Mouse (Mus musculus) liver, embryonic 16.5 days (tissue): Measurements from ENCODE around the gene Eci1. TPM values are rescaled to one million over a fixed set of nuclear protein-coding genes. Genes with fewer than 3 reads are reported as not detected.
"Not testable (repeated sequence)": the region's sequence is repeated elsewhere in the genome, so short reads cannot be mapped to it uniquely, and the experiment has no call there.

ENCODE experiments used
- ATAC-seq: fragments of 200-750 bp; cut with Nextera tagmentation; 2 replicates; pipeline ENCODE4 v1.8.0; 2017; ENCODE audit warnings: low read depth, mild to moderate bottlenecking, moderate number of reproducible peaks, moderate library complexity
- H3K27ac ChIP-seq: fragments of 300-500 bp; sonication (generic); 2 replicates; pipeline ENCODE4 v1.5.1; 2014; ENCODE audit warnings: mild to moderate bottlenecking, low read length
- H3K27me3 ChIP-seq: fragments of 300-500 bp; sonication (generic); 2 replicates; pipeline ENCODE4 v1.6.1; 2014; ENCODE audit warnings: low read depth, low read length, mixed read lengths; ENCODE audit not compliant: control insufficient read depth, insufficient read depth
- H3K36me3 ChIP-seq: fragments of 300-500 bp; sonication (generic); 2 replicates; pipeline ENCODE4 v1.6.1; 2014; ENCODE audit warnings: mild to moderate bottlenecking; ENCODE audit not compliant: control insufficient read depth, insufficient read depth
- H3K4me1 ChIP-seq: fragments of 300-500 bp; sonication (generic); 2 replicates; pipeline ENCODE4 v1.6.1; 2014; ENCODE audit warnings: low read depth, low read length, mixed read lengths; ENCODE audit not compliant: control insufficient read depth
- H3K4me2 ChIP-seq: fragments of 300-500 bp; sonication (generic); 2 replicates; pipeline ENCODE4 v1.6.1; 2014; ENCODE audit warnings: low read depth, low read length, mixed read lengths
- H3K4me3 ChIP-seq: fragments of 300-500 bp; sonication (generic); 2 replicates; pipeline ENCODE4 v1.5.1; 2014; ENCODE audit warnings: low read depth, mild to moderate bottlenecking, low read length
- H3K9ac ChIP-seq: fragments of 300-500 bp; sonication (generic); 2 replicates; pipeline ENCODE4 v1.6.1; 2014; ENCODE audit warnings: low read depth, low read length
- H3K9me3 ChIP-seq: fragments of 300-500 bp; sonication (generic); replicated peaks from 2 replicates; pipeline ENCODE4 v1.6.1; 2016; ENCODE audit warnings: low read length; ENCODE audit not compliant: control insufficient read depth
- WGBS: fragments of 180-500 bp; shearing (Covaris S2); extraction: QIAGEN DNeasy Blood & Tissue Kit; methylation state at CpG from one replicate; pipeline ENCODE4 v1.1.7; 2014; ENCODE audit not compliant: insufficient replicate concordance; 5-methylcytosine and 5-hydroxymethylcytosine counted together
- polyA plus RNA-seq: library from polyadenylated mRNA; unstranded; fragments of >200 nt; fragmentation: Nextera tagmentation; extraction: Ambion mirVana; gene quantifications from 2 replicates; pipeline ENCODE4 v1.2.1, GENCODE M21; 2015

Gene Eci1
- polyA plus RNA-seq, 1 experiment from 2014 or later, result 94.0 TPM

DNA sequence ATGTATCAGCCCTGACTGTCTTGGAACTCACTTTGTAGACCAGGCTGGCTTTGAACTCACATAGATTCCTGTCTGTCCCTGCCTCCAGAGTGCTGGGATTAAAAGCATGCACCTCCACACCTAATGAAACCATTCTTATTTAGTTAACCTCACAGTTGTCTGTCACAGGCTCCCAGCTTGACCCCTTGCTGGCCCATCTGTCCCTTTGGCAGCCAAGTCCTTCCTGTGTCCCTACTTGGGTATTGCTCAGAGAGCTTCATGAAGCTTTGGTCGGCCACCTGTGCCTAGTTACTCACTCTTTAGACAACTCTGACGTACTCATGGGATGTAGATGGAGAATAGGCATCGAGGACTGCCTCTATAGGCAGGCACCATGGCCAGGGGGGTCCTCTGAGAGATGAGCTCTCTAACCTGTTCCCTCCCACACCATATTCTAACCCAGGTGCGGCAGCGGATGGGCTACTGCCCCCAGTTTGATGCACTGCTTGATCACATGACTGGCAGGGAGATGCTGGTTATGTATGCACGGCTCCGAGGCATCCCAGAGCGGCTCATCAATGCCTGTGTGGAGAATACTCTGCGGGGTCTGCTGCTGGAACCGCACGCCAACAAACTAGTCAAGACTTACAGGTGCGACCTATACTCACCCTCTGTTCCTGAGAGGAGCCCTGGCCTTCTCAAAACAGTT is 19.2 kb upstream of the Eci1 start:
- ATAC-seq, result no peak
- WGBS, result 83% methylated on average over 12 of the region's 12 CpGs
- Histone ChIP-seq H3K36me3 (peaks cover 61% of the 10 kb centered on the region), H3K4me1 (no peaks in the 10 kb centered on the region), H3K4me2 (no peak overlapping the region), H3K4me3 (no peak overlapping the region), H3K9me3 (no peaks in the 10 kb centered on the region), H3K9ac (no peak overlapping the region), H3K27ac (no peak overlapping the region), H3K27me3 (no peaks in the 10 kb centered on the region)

DNA sequence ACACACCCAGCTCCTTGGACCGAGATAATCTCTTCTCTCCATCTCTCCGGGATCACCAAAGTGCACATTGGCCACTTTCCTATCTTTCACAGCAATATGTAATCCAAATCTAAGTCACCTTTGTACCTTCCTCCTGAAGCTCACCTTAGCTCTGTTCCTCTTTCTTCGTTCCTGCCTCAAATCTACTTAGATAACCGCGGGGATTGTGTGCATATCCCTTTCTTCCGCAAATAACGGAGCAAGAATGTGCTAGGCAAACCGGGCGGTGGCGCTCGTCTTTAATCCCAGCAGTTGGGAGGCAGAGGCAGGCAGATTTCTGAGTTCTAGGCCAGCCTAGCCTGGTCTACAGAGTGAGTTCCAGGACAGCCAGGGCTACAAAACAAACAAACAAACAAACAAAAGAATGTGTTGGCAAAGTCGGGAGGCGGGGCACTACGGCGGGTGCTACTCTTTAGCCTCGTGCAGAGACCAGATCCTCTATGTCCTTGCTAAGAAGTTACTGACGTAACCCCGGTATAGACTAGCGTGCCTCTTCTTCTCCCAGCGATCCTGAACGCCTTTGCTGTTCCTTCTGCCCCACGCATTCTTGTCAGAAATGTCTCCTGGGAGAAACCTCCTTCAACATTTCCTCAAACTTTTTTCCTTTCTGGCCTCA is 12.8 kb upstream of the Eci1 start:
- Histone ChIP-seq H3K27ac (peak overlapping the region; percentile 98), H3K9me3 (no peaks in the 10 kb centered on the region), H3K4me1 (peaks cover 36% of the 10 kb centered on the region), H3K27me3 (no peaks in the 10 kb centered on the region), H3K4me2 (peak overlapping the region; percentile 86), H3K36me3 (peaks cover 34% of the 10 kb centered on the region), H3K4me3 (peak overlapping the region; percentile 94), H3K9ac (peak overlapping the region; percentile 87)
- peak; percentile 6 for ATAC-seq
- 9% methylated on average over 22 of the region's 22 CpGs for WGBS

DNA sequence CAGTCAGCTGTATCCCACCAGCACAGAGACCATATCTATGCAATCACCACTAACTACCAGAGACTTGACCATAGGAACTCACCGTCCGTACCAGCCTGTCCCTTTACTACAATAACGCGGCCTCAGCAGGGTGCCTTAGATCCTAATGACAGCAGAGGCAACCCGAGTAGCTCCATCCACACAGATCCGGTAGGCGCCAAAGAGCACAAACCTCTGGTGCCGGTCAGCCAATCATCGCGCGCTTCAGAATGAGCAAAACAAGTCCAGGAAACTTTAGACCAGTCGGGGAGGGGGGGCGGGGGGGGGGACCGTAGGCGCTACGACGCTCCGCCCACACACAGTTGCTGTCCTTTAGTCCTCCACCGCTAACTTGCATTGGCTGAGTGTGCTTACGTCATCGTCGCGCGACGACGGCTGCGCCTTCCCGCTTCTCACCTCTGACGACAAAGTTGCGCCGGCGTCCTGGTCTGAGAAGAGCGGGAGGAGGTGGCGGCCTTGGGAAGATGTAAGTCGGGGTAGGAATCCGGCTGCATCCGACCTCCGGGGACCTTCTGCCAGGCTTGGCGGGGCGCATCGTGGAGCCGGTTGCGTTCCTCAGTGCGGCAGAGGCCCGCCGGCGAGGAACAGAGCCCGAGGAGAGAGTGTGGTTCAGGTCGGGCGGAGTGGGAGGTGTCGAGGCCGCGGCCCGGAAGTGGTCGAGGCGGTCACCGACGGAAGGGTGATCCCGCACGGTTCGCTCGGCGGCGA is 12.0 kb upstream of the Eci1 start, which contains the start of gene Rnps1:
TSS of gene Rnps1 (plus strand) at position 336 of the 747 bp plus-strand sequence.
- Histone ChIP-seq H3K9ac (peak within 1 kb of the TSS; percentile 88), H3K9me3 (no peaks in the 10 kb centered on the region), H3K27me3 (no peaks in the 10 kb centered on the region), H3K4me3 (peak within 1 kb of the TSS; percentile 94), H3K4me2 (peak within 1 kb of the TSS; percentile 86), H3K27ac (peak within 1 kb of the TSS; percentile 98), H3K36me3 (peaks cover 34% of the 10 kb centered on the region), H3K4me1 (peaks cover 38% of the 10 kb centered on the region)
- peak; percentile 90 for ATAC-seq
- WGBS, result under 1% methylated on average over 64 of the region's 64 CpGs

DNA sequence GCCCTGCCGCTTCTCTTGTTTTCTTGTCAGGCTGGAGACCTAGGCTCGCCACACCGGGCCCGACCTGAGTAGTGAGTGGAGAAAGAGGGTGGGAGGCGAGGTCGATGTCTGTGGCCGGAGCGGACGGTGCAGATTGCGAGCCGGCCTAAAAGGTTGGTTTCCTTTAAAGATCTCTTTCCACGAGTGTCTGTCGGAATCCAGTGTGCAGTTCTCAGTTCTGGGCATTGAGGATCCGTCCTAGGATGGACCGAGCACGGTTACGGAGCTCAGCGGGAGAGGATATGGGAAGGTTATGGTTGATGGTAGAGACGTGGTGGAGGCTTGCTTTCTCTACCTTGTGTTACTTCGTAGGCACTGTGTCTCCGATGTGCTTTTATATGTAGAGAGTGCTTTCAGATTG is 11.4 kb upstream of the Eci1 start:
- peaks cover 38% of the 10 kb centered on the region for H3K4me1 ChIP-seq
- H3K9ac ChIP-seq, result peak overlapping the region; percentile 88
- H3K9me3 ChIP-seq, result no peaks in the 10 kb centered on the region
- no peak for ATAC-seq
- under 1% methylated on average over 21 of the region's 21 CpGs for WGBS
- H3K4me2 ChIP-seq, result peak overlapping the region; percentile 80
- H3K4me3 ChIP-seq, result peak overlapping the region; percentile 94
- peak overlapping the region; percentile 77 for H3K27ac ChIP-seq
- no peaks in the 10 kb centered on the region for H3K27me3 ChIP-seq
- peaks cover 34% of the 10 kb centered on the region for H3K36me3 ChIP-seq

DNA sequence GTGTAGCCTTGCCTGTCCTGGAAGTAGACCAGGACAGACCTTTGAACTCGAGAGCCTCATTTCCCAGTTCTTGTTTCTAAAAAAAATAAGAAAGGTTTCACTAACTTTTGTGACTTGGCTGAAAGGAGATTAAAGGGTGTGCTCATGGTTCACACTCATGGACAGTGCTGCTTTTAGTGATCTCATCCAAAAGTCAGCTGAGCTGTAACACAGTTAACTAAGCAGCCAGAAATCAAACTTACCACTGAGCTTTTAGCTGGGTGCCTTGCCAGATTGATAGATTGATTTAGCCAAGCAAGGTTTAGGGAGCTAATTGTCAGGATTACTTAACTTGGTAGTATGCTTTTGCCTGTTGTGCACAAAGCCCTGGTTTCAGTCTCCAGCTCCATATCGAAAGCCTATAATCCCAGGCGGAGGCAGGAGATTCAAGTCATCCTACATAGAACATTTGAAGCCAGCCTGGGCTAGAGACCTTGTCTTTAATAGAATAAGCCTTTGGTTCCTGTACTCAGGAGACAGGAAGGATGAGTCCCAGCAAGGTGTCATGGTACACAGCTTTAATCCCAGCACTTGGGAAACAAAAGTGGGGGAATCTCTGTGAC is 10.3 kb upstream of the Eci1 start:
- H3K9me3 ChIP-seq, result no peaks in the 10 kb centered on the region
- 68% methylated on average over 3 of the region's 3 CpGs for WGBS
- H3K27ac ChIP-seq, result no peak overlapping the region
- H3K4me3 ChIP-seq, result peak overlapping the region; percentile 94
- no peaks in the 10 kb centered on the region for H3K27me3 ChIP-seq
- H3K9ac ChIP-seq, result peak overlapping the region; percentile 88
- peaks cover 40% of the 10 kb centered on the region for H3K36me3 ChIP-seq
- H3K4me1 ChIP-seq, result peaks cover 38% of the 10 kb centered on the region
- peak overlapping the region; percentile 80 for H3K4me2 ChIP-seq
- no peak for ATAC-seq

DNA sequence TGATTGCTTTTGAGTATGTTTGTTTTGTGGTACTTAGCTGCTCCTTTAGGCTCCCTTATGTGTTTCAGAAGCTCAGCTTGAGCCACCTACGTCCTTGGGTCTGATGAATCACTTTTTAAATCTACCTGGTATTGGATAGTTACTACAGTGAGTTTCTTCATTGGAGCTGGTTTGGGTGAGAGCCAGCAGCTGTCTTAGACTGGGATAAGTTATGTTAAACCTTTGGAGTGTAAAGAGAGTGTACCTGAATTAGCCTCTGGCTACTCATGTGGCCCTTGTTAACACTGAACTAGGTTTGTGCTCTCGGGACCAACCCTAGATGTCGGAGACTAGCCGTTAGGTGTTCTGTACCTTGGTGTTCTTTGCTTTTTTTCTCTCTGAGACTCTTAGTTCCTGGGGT is 3.3 kb upstream of the Eci1 start:
- peaks cover 68% of the 10 kb centered on the region for H3K36me3 ChIP-seq
- H3K27ac ChIP-seq, result no peak overlapping the region
- no peak overlapping the region for H3K4me3 ChIP-seq
- H3K4me1 ChIP-seq, result peaks cover 12% of the 10 kb centered on the region
- H3K27me3 ChIP-seq, result no peaks in the 10 kb centered on the region
- no peaks in the 10 kb centered on the region for H3K9me3 ChIP-seq
- ATAC-seq, result no peak
- no peak overlapping the region for H3K9ac ChIP-seq
- H3K4me2 ChIP-seq, result no peak overlapping the region
- WGBS, result 88% methylated on average over 4 of the region's 4 CpGs

DNA sequence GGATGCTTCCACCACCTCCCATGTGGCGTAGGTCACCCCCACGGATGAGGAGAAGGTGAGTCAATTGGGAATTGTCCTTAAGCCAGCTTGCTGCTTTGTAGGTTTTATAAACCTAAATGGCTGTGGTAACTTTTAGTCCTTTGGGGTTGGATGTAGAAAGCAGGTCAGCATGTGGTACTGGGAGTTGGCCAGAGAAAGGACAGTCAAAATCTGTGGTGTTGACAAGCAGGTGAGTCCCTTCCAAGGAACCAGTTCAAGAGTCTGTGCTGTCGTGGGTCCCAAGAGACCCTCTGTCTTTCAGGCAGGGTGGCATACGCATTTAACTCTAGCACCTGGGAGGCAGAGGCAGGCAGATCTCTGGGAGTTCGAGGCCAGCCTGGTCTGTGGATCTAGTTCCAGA is 2.0 kb upstream of the Eci1 start:
- no peaks in the 10 kb centered on the region for H3K9me3 ChIP-seq
- no peak overlapping the region for H3K9ac ChIP-seq
- WGBS, result 81% methylated on average over 5 of the region's 5 CpGs
- H3K4me3 ChIP-seq, result no peak overlapping the region
- no peak overlapping the region for H3K4me2 ChIP-seq
- H3K27me3 ChIP-seq, result no peaks in the 10 kb centered on the region
- no peak overlapping the region for H3K27ac ChIP-seq
- ATAC-seq, result no peak
- H3K4me1 ChIP-seq, result peaks cover 17% of the 10 kb centered on the region
- H3K36me3 ChIP-seq, result peaks cover 54% of the 10 kb centered on the region

DNA sequence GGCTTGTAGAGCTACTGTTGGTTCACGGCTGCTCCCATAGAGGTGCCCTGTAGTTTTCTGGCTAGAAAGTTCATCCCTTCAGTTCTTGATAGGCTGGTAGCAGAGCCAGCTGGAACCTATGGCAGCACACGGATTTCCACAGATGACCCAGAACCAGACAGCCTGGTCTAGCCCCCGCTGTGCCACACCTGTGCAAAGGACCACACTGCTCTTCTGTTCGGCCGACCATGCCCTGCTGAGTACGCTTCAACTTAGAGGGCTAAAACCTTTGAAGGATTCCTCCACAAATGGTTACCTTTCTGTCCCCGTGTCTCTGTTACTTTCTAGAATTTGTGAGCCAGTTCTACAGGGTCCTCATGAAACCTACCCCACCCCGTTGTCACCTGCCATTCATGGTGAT is 1.1 kb upstream of the Eci1 start:
- H3K36me3 ChIP-seq, result peaks cover 46% of the 10 kb centered on the region
- WGBS, result 93% methylated on average over 4 of the region's 8 CpGs

More for the DNA sequence above, 1.1 kb upstream of the Eci1 start:
- H3K4me3 ChIP-seq, H3K27ac ChIP-seq, H3K9ac ChIP-seq, ATAC-seq, H3K27me3 ChIP-seq, H3K9me3 ChIP-seq, H3K4me2 ChIP-seq: not testable (repeated sequence)
- H3K4me1 ChIP-seq, result peaks cover 18% of the 10 kb centered on the region
